Mouse (Mus musculus) heart, embryonic 13.5 days (tissue): Measurements from ENCODE around the gene Smarca4. TPM values are rescaled to one million over a fixed set of nuclear protein-coding genes. Genes with fewer than 3 reads are reported as not detected.

Experiments
- ATAC-seq: fragments of 200-750 bp; cut with Nextera tagmentation; 2 replicates; pipeline ENCODE4 v1.8.0; 2017; ENCODE audit warnings: moderate TSS enrichment; ENCODE audit not compliant: insufficient number of reproducible peaks, low FRiP score, low TSS enrichment; ENCODE audit errors: extremely low read depth
- H3K27ac ChIP-seq: fragments of 300-500 bp; sonication (generic); replicated peaks from 2 replicates; pipeline ENCODE4 v1.5.1; 2015; ENCODE audit warnings: moderate library complexity, mild to moderate bottlenecking, inconsistent platforms
- H3K27me3 ChIP-seq: fragments of 300-500 bp; sonication (generic); replicated peaks from 2 replicates; pipeline ENCODE4 v1.6.1; 2015; ENCODE audit warnings: mild to moderate bottlenecking, inconsistent platforms
- H3K36me3 ChIP-seq: fragments of 300-500 bp; sonication (generic); 2 replicates; pipeline ENCODE4 v1.6.1; 2015; ENCODE audit warnings: mild to moderate bottlenecking, inconsistent platforms
- H3K4me1 ChIP-seq: fragments of 300-500 bp; sonication (generic); 2 replicates; pipeline ENCODE4 v1.6.1; 2015; ENCODE audit warnings: inconsistent platforms
- H3K4me2 ChIP-seq: fragments of 300-500 bp; sonication (generic); 2 replicates; pipeline ENCODE4 v1.6.1; 2015; ENCODE audit warnings: inconsistent platforms, mild to moderate bottlenecking, moderate library complexity
- H3K4me3 ChIP-seq: fragments of 300-500 bp; sonication (generic); 2 replicates; pipeline ENCODE4 v1.5.1; 2015; ENCODE audit warnings: moderate library complexity, mild to moderate bottlenecking, inconsistent platforms
- H3K9ac ChIP-seq: fragments of 300-500 bp; sonication (generic); 2 replicates; pipeline ENCODE4 v1.6.1; 2015; ENCODE audit warnings: inconsistent platforms, mild to moderate bottlenecking, moderate library complexity
- H3K9me3 ChIP-seq: fragments of 300-500 bp; sonication (generic); 2 replicates; pipeline ENCODE4 v1.6.1; 2016; ENCODE audit warnings: inconsistent platforms
- WGBS: fragments of 180-500 bp; shearing (Covaris S2); methylation state at CpG from one replicate; pipeline ENCODE4 v1.1.7; 2015; ENCODE audit warnings: mixed read lengths; 5-methylcytosine and 5-hydroxymethylcytosine counted together
- microRNA counts: library from miRNA; unstranded; fragments of <30 nt; microRNA quantifications from one replicate; lab custom pipeline; 2016
- microRNA-seq: library from miRNA; unstranded; fragments of <30 nt; microRNA quantifications from one replicate; pipeline ENCODE4, GENCODE M21; 2016
- polyA plus RNA-seq: library from polyadenylated mRNA; unstranded; fragments of >200 nt; fragmentation: Nextera tagmentation; extraction: Ambion mirVana; gene quantifications from 2 replicates; pipeline ENCODE4 v1.2.1, GENCODE M21; 2015

The Smarca4 gene
- polyA plus RNA-seq, 1 experiment from 2014 or later = 57.9 TPM

GRCm38 (mm10) chr9:21752252-21752792 is 136.4 kb downstream of the Smarca4 start:
- ATAC-seq = no peak
- H3K36me3 ChIP-seq = peaks cover 45% of the 10 kb centered on the region
- H3K27ac ChIP-seq = peak overlapping the region; percentile 78
- peak overlapping the region; percentile 18 for H3K4me2 ChIP-seq
- H3K4me3 ChIP-seq = no peak overlapping the region
- H3K27me3 ChIP-seq = no peaks in the 10 kb centered on the region
- 25% methylated on average over 10 of the region's 10 CpGs for WGBS
- no peaks in the 10 kb centered on the region for H3K9me3 ChIP-seq
- H3K4me1 ChIP-seq = peaks cover 69% of the 10 kb centered on the region
- H3K9ac ChIP-seq = peak overlapping the region; percentile 48; the same call in 1 of the 2 replicates

MicroRNA genes within 50 kb of the gene (microRNA counts, 519-probe panel; counts per million panel counts)
- 209 counts per million, percentile 61 among the panel's probes with 10 or more counts for microRNA mmu-miR-1946b (lab: Ali Mortazavi, UCI)

Small RNA genes within 50 kb of the gene (microRNA-seq; reads per million reads assigned to microRNA genes)
- gene Mir1946b = not detected

Other genes with a start within 250 kb of the Smarca4 start
- gene Ilf3, start 248.3 kb upstream of the Smarca4 start, polyA plus RNA-seq = 115 and 120 TPM in 2 replicates
- gene Qtrt1, start 204.3 kb upstream of the Smarca4 start, polyA plus RNA-seq = 27.6 and 28.6 TPM in 2 replicates
- gene Dnm2, start 191.3 kb upstream of the Smarca4 start, polyA plus RNA-seq = 66.8 and 67.6 TPM in 2 replicates
- 88.9 and 103 TPM in 2 replicates for gene Tmed1, start 105.9 kb upstream of the Smarca4 start, polyA plus RNA-seq
- gene AB124611, start 90.0 kb upstream of the Smarca4 start, polyA plus RNA-seq = 2.1 and 2.6 TPM in 2 replicates
- gene Carm1, start 69.3 kb upstream of the Smarca4 start, polyA plus RNA-seq = 25.9 and 27.9 TPM in 2 replicates
- 23.1 and 25.2 TPM in 2 replicates for gene Timm29, start 23.4 kb upstream of the Smarca4 start, polyA plus RNA-seq
- gene Yipf2, start 23.3 kb upstream of the Smarca4 start, polyA plus RNA-seq = 15.2 and 16.6 TPM in 2 replicates
- gene Ldlr, start 107.3 kb downstream of the Smarca4 start, polyA plus RNA-seq = 18.9 and 20.4 TPM in 2 replicates
- gene Spc24, start 144.1 kb downstream of the Smarca4 start, polyA plus RNA-seq = 84.8 and 96.7 TPM in 2 replicates
- gene Kank2, start 182.6 kb downstream of the Smarca4 start, polyA plus RNA-seq = 16.0 and 16.9 TPM in 2 replicates
- gene Angptl8, start 219.3 kb downstream of the Smarca4 start, polyA plus RNA-seq = 1.6 and 2.3 TPM in 2 replicates
- 48.4 and 50.3 TPM in 2 replicates for gene Dock6, start 236.5 kb downstream of the Smarca4 start, polyA plus RNA-seq